Mouse (Mus musculus): Measurements from ENCODE around the gene Rnase2b. TPM values are rescaled to one million over a fixed set of nuclear protein-coding genes. Genes with fewer than 3 reads are reported as not detected.
"Not testable (repeated sequence)": the region's sequence is repeated elsewhere in the genome, so short reads cannot be mapped to it uniquely, and the experiment has no call there.

Rnase2b gene
- polyA plus RNA-seq (2012; rRNA removed), result not detected in 2 replicates

GRCm38 (mm10) chr14:51161976-51162375, at the start of gene Rnase2b:
Gene Rnase2b, plus strand, starts transcription at chr14:51162260.
- DNase-seq (ENCODE audit: low read depth), result not testable (repeated sequence)

GRCm38 (mm10) chr14:51113476-51113875, 48.6 kb upstream of the Rnase2b start:
- no peak for DNase-seq (ENCODE audit: low read depth)

GRCm38 (mm10) chr14:51113916-51114560, 48.0 kb upstream of the Rnase2b start, which contains the start of gene Eddm3b:
Gene Eddm3b, plus strand, starts transcription at chr14:51114426.
- no peak for DNase-seq (ENCODE audit: low read depth)

GRCm38 (mm10) chr14:51125684-51126083, 36.4 kb upstream of the Rnase2b start:
- DNase-seq (ENCODE audit: low read depth), result no peak

- DNase-seq (ENCODE audit: low read depth), result no peak
Observed at GRCm38 (mm10) chr14:51127648-51128258, 34.3 kb upstream of the Rnase2b start.

GRCm38 (mm10) chr14:51128775-51129623, 33.1 kb upstream of the Rnase2b start:
- DNase-seq (ENCODE audit: low read depth), result no peak

- no peak for DNase-seq (ENCODE audit: low read depth)
Observed at GRCm38 (mm10) chr14:51129624-51129975, 32.5 kb upstream of the Rnase2b start.

GRCm38 (mm10) chr14:51130315-51130940, 31.6 kb upstream of the Rnase2b start:
- no peak for DNase-seq (ENCODE audit: low read depth)

GRCm38 (mm10) chr14:51131086-51131815, 30.8 kb upstream of the Rnase2b start:
- no peak for DNase-seq (ENCODE audit: low read depth)

GRCm38 (mm10) chr14:51132372-51132771, 29.7 kb upstream of the Rnase2b start:
- no peak for DNase-seq (ENCODE audit: low read depth)

GRCm38 (mm10) chr14:51140342-51140741, 21.7 kb upstream of the Rnase2b start:
- no peak for DNase-seq (ENCODE audit: low read depth)

- no peak for DNase-seq (ENCODE audit: low read depth)
Observed at GRCm38 (mm10) chr14:51142119-51142518, 19.9 kb upstream of the Rnase2b start.

- DNase-seq (ENCODE audit: low read depth), result no peak
Observed at GRCm38 (mm10) chr14:51142568-51142967, 19.5 kb upstream of the Rnase2b start.

GRCm38 (mm10) chr14:51143287-51143686, 18.8 kb upstream of the Rnase2b start:
- no peak for DNase-seq (ENCODE audit: low read depth)

- no peak for DNase-seq (ENCODE audit: low read depth)
Observed at GRCm38 (mm10) chr14:51143937-51144336, 18.1 kb upstream of the Rnase2b start.

GRCm38 (mm10) chr14:51144451-51144850, 17.6 kb upstream of the Rnase2b start:
- DNase-seq (ENCODE audit: low read depth), result no peak

GRCm38 (mm10) chr14:51145521-51145920, 16.5 kb upstream of the Rnase2b start:
- no peak for DNase-seq (ENCODE audit: low read depth)

GRCm38 (mm10) chr14:51146685-51147084, 15.4 kb upstream of the Rnase2b start, which contains the start of gene Rnase1:
Gene Rnase1, minus strand, starts transcription at chr14:51146785.
- no peak for DNase-seq (ENCODE audit: low read depth)

GRCm38 (mm10) chr14:51148006-51148405, 14.1 kb upstream of the Rnase2b start:
- DNase-seq (ENCODE audit: low read depth), result no peak

- DNase-seq (ENCODE audit: low read depth), result no peak
Observed at GRCm38 (mm10) chr14:51149164-51149563, 12.9 kb upstream of the Rnase2b start.

- no peak for DNase-seq (ENCODE audit: low read depth)
Observed at GRCm38 (mm10) chr14:51150206-51150831, 11.7 kb upstream of the Rnase2b start.
